Mouse (Mus musculus): Measurements from ENCODE around the gene Clic4. TPM values are rescaled to one million over a fixed set of nuclear protein-coding genes. Genes with fewer than 3 reads are reported as not detected.

Gene Clic4
- polyA plus RNA-seq, 1 experiment from 2014 or later: 66.9 TPM

GRCm38 (mm10) chr4:135240329-135240728, 32.3 kb downstream of the Clic4 start:
- Histone ChIP-seq H3K9ac (ENCODE audit: low read depth, low read length) (no peak overlapping the region), H3K36me3 (ENCODE audit: control insufficient read depth, insufficient read depth) (peaks cover 20% of the 10 kb centered on the region), H3K27ac (ENCODE audit: low read depth, low read length) (peak overlapping the region; percentile 4; the same call in 1 of the 2 replicates), H3K9me3 (ENCODE audit: control insufficient read depth) (no peaks in the 10 kb centered on the region), H3K4me3 (ENCODE audit: low read depth, low read length) (no peak overlapping the region), H3K4me2 (replicated peaks; ENCODE audit: low read depth) (no peak overlapping the region), H3K4me1 (replicated peaks; ENCODE audit: control insufficient read depth, insufficient read depth, low read length) (peaks cover 7% of the 10 kb centered on the region), H3K27me3 (replicated peaks; ENCODE audit: control insufficient read depth, insufficient read depth, low read length) (no peaks in the 10 kb centered on the region)
- no peak for TF ChIP-seq CTCF (IDR thresholded peaks at IDR 0.05; ENCODE audit: low read depth)
- no peak for ATAC-seq
- 72% methylated on average over 3 of the region's 3 CpGs for WGBS

- H3K9ac ChIP-seq (ENCODE audit: low read depth, low read length): no peak overlapping the region
- H3K4me2 ChIP-seq (replicated peaks; ENCODE audit: low read depth): no peak overlapping the region
Measured at GRCm38 (mm10) chr4:135238706-135239510, 33.7 kb downstream of the Clic4 start.

GRCm38 (mm10) chr4:135236658-135237057, 36.0 kb downstream of the Clic4 start:
- TF ChIP-seq CTCF (IDR thresholded peaks at IDR 0.05; ENCODE audit: low read depth): no peak
- Histone ChIP-seq H3K4me1 (replicated peaks; ENCODE audit: control insufficient read depth, insufficient read depth, low read length) (peaks cover 6% of the 10 kb centered on the region), H3K4me3 (ENCODE audit: low read depth, low read length) (no peak overlapping the region), H3K27ac (ENCODE audit: low read depth, low read length) (no peak overlapping the region), H3K36me3 (ENCODE audit: control insufficient read depth, insufficient read depth) (peaks cover 20% of the 10 kb centered on the region), H3K27me3 (replicated peaks; ENCODE audit: control insufficient read depth, insufficient read depth, low read length) (no peaks in the 10 kb centered on the region), H3K4me2 (replicated peaks; ENCODE audit: low read depth) (no peak overlapping the region), H3K9ac (ENCODE audit: low read depth, low read length) (no peak overlapping the region), H3K9me3 (ENCODE audit: control insufficient read depth) (no peaks in the 10 kb centered on the region)
- 76% methylated on average over 4 of the region's 4 CpGs for WGBS
- ATAC-seq: no peak

More at GRCm38 (mm10) chr4:135238706-135239510, 33.7 kb downstream of the Clic4 start:
- H3K9me3 ChIP-seq (ENCODE audit: control insufficient read depth): no peaks in the 10 kb centered on the region
- no peak for TF ChIP-seq CTCF (IDR thresholded peaks at IDR 0.05; ENCODE audit: low read depth)
- H3K4me3 ChIP-seq (ENCODE audit: low read depth, low read length): no peak overlapping the region
- 64% methylated on average over 13 of the region's 13 CpGs for WGBS
- peaks cover 7% of the 10 kb centered on the region for H3K4me1 ChIP-seq (replicated peaks; ENCODE audit: control insufficient read depth, insufficient read depth, low read length)
- 0 out of 2 replicates have a peak overlapping the region, but pooled peaks have one; percentile 1 for H3K27ac ChIP-seq (ENCODE audit: low read depth, low read length)
- no peaks in the 10 kb centered on the region for H3K27me3 ChIP-seq (replicated peaks; ENCODE audit: control insufficient read depth, insufficient read depth, low read length)
- peaks cover 20% of the 10 kb centered on the region for H3K36me3 ChIP-seq (ENCODE audit: control insufficient read depth, insufficient read depth)
- ATAC-seq: no peak; the same call in 1 of the 2 replicates

- no peak overlapping the region for H3K4me3 ChIP-seq (ENCODE audit: low read depth, low read length)
- H3K9ac ChIP-seq (ENCODE audit: low read depth, low read length): no peak overlapping the region
- peaks cover 20% of the 10 kb centered on the region for H3K36me3 ChIP-seq (ENCODE audit: control insufficient read depth, insufficient read depth)
- no peak overlapping the region for H3K4me2 ChIP-seq (replicated peaks; ENCODE audit: low read depth)
- no peaks in the 10 kb centered on the region for H3K9me3 ChIP-seq (ENCODE audit: control insufficient read depth)
- TF ChIP-seq CTCF (IDR thresholded peaks at IDR 0.05; ENCODE audit: low read depth): no peak
- no peak overlapping the region for H3K27ac ChIP-seq (ENCODE audit: low read depth, low read length)
- 57% methylated on average over 8 of the region's 8 CpGs for WGBS
- no peak for ATAC-seq
- H3K27me3 ChIP-seq (replicated peaks; ENCODE audit: control insufficient read depth, insufficient read depth, low read length): no peaks in the 10 kb centered on the region
- H3K4me1 ChIP-seq (replicated peaks; ENCODE audit: control insufficient read depth, insufficient read depth, low read length): 0 out of 2 replicates have a peak, but pooled peaks cover 4% of the 10 kb centered on the region
Measured at GRCm38 (mm10) chr4:135235546-135235945, 37.1 kb downstream of the Clic4 start.

- no peaks in the 10 kb centered on the region for H3K27me3 ChIP-seq (replicated peaks; ENCODE audit: control insufficient read depth, insufficient read depth, low read length)
- ATAC-seq: no peak
- no peak overlapping the region for H3K4me3 ChIP-seq (ENCODE audit: low read depth, low read length)
- H3K9ac ChIP-seq (ENCODE audit: low read depth, low read length): no peak overlapping the region
- H3K4me2 ChIP-seq (replicated peaks; ENCODE audit: low read depth): no peak overlapping the region
- no peak for TF ChIP-seq CTCF (IDR thresholded peaks at IDR 0.05; ENCODE audit: low read depth)
- H3K9me3 ChIP-seq (ENCODE audit: control insufficient read depth): no peaks in the 10 kb centered on the region
- 65% methylated on average over 5 of the region's 5 CpGs for WGBS
- H3K27ac ChIP-seq (ENCODE audit: low read depth, low read length): no peak overlapping the region
- peaks cover 10% of the 10 kb centered on the region; the same call in 1 of the 2 replicates for H3K36me3 ChIP-seq (ENCODE audit: control insufficient read depth, insufficient read depth)
- H3K4me1 ChIP-seq (replicated peaks; ENCODE audit: control insufficient read depth, insufficient read depth, low read length): no peaks in the 10 kb centered on the region
Measured at GRCm38 (mm10) chr4:135232563-135232962, 40.1 kb downstream of the Clic4 start.

- Histone ChIP-seq H3K4me3 (ENCODE audit: low read depth, low read length) (no peak overlapping the region), H3K4me2 (replicated peaks; ENCODE audit: low read depth) (no peak overlapping the region), H3K36me3 (ENCODE audit: control insufficient read depth, insufficient read depth) (0 out of 2 replicates have a peak, but pooled peaks cover under 1% of the 10 kb centered on the region), H3K9ac (ENCODE audit: low read depth, low read length) (no peak overlapping the region), H3K27me3 (replicated peaks; ENCODE audit: control insufficient read depth, insufficient read depth, low read length) (no peaks in the 10 kb centered on the region), H3K4me1 (replicated peaks; ENCODE audit: control insufficient read depth, insufficient read depth, low read length) (no peaks in the 10 kb centered on the region), H3K27ac (ENCODE audit: low read depth, low read length) (no peak overlapping the region), H3K9me3 (ENCODE audit: control insufficient read depth) (no peaks in the 10 kb centered on the region)
- TF ChIP-seq CTCF (IDR thresholded peaks at IDR 0.05; ENCODE audit: low read depth): no peak
- ATAC-seq: no peak
- 72% methylated on average over 5 of the region's 5 CpGs for WGBS
Measured at GRCm38 (mm10) chr4:135231543-135231942, 41.1 kb downstream of the Clic4 start.
